Mouse (Mus musculus) liver, postnatal 0 days (tissue): Measurements from ENCODE around the gene Dcpp3.

ENCODE experiments used
- CTCF ChIP-seq: sonication (generic); IDR thresholded peaks from 2 replicates; pipeline ENCODE4 v1.5.1; 2016; ENCODE audit warnings: antibody characterized with exemption, low read depth
- EP300 ChIP-seq: IDR thresholded peaks from 2 replicates; pipeline ENCODE4 v1.6.1; 2016; ENCODE audit warnings: antibody characterized with exemption, low read depth, mild to moderate bottlenecking

GRCm38 (mm10) chr17:23960084-23960738, 43.0 kb downstream of the Dcpp3 start:
- TF ChIP-seq CTCF (peak; percentile 98), EP300 (no peak)
